Mouse (Mus musculus) thymus, postnatal 0 days (tissue): ENCODE data around the gene Canx. TPM values are rescaled to one million over a fixed set of nuclear protein-coding genes. Genes with fewer than 3 reads are reported as not detected.

Source experiments
- DNase-seq: peaks from one replicate; pipeline ENCODE4 v3.0.0-alpha.2; 2015; ENCODE audit warnings: low spot score
- microRNA counts: library from miRNA; unstranded; fragments of <30 nt; microRNA quantifications from one replicate; lab custom pipeline; 2015
- microRNA-seq: library from miRNA; unstranded; fragments of <30 nt; microRNA quantifications from one replicate; pipeline ENCODE4, GENCODE M21; 2016; ENCODE audit warnings: borderline number of aligned reads
- polyA plus RNA-seq: library from polyadenylated mRNA; unstranded; fragments of >200 nt; fragmentation: Nextera tagmentation; extraction: Ambion mirVana; gene quantifications from 2 replicates; pipeline ENCODE4 v1.2.1, GENCODE M21; 2015

The Canx gene
- polyA plus RNA-seq, 1 experiment from 2014 or later, result 196 TPM

DNA sequence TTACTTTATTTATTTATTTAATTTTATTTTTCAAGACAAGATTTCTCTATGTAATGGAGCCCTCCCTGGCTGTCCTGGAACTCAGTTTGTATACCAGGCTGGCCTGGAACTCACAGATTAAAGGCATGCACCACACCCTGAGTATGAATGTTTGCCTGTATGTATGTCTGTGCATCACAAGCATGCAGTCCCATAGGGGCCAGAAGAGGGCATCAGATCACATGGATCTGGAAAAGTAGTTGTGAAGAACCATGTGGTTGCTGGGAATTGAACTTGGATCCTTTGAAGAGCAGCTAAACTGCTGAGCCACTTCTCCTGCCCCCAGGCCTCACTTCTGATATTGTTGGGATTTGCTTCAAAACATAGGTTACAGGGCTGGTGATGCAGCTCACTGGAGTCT is 48.4 kb downstream of the Canx start:
- DNase-seq, result no peak

DNA sequence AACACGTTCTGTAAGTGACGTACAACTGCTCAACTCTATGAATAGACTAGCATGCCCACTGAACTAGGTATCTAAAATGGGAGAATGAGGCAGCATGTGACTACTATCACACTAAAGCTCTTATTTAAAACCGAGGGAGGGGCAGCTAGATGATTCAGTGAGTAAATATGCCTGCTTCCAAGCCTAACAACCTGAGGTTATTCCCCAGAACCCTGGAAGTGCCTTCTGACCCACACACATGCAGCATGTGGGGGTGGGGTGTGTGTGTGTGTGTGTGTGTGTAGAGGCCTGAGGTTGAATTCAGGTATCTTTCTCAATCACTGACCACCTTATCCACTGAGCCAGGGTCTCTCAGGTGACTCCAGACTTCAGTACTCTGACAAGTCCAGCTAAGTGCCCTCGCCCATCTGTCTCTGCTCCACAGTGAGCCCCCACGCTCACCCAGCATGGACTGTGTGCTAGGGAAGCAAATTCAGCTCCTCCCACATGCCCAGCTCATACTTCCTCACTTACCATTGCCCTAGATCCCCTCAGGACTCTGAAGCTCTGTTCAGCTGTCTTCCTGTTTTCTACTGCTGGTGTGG is 49.8 kb downstream of the Canx start:
- no peak for DNase-seq

DNA sequence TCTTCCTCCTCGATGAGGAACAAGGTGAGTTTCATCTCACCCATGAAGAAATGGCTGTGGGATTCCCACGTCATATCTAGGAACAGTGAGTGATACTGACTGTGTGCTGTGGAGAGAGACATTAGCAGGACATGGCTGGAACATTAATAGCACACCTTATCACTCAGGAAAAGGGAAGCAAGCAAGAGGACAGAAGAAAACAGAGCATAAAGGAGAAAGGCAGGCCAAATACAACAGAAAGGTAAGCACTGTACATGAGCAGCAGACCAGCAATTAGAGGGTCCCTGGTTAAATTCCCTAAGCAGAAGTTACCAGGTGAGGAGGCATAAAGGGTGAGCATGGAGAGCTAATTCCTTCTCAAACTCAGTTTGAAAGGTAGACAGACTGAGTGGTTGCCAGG is 50.4 kb downstream of the Canx start:
- no peak for DNase-seq

DNA sequence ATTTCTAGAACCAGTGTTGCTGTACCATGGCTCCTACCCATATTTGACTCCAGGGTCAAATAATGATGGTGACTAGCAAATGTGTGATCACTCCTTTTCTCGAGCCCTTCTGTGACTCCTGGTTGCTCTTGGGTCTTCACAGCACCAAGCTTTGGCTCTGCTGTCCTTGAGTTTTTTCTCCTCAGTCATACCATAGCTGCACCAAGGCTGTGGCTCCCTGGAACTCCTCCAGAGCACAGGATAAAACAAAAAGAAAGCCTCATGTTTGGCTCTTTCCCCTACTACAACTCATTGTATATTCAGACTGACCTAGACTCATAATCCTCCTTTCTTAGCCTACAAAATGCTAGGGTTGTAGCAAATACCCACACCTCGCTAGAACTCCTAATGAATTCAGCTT is 52.7 kb downstream of the Canx start:
- DNase-seq, result no peak

DNA sequence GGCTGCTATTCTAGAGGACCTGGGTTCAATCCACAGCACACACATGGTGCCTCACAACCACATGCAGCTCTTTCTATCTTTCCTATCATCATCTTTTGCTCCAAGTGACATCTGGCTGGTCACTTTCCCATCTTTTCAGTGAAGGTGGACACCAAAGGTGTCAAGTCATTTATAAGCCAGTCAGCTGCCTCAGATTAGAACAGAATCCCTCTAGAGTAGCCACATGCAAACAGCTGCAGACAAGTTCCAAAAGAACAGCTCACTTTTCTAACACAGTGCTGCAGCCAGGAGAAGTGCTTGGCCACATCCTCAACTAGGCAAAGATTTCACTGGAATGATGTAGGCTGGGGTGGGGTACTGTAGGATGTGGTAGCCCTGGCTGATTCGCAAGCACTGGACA is 55.6 kb downstream of the Canx start:
- DNase-seq, result no peak

DNA sequence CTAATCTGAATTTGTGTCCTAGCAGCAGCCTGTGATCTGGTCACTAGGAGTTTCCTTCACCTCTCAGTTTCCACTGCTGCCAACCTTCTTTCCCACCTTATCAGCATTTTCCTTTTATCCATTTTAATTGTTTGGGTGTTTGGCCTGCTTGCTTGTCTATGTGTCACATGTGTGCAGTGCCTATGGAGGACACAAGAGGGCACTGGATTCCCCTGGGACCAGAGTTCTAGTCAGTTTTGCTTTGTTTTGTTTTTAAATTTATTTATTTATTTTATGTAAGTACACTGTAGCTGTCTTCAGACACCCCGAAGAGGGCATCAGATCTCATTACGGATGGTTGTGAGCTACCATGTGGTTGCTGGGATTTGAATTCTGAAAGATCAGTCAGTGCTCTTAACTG is 56.3 kb downstream of the Canx start:
- peak; percentile 35 for DNase-seq

DNA sequence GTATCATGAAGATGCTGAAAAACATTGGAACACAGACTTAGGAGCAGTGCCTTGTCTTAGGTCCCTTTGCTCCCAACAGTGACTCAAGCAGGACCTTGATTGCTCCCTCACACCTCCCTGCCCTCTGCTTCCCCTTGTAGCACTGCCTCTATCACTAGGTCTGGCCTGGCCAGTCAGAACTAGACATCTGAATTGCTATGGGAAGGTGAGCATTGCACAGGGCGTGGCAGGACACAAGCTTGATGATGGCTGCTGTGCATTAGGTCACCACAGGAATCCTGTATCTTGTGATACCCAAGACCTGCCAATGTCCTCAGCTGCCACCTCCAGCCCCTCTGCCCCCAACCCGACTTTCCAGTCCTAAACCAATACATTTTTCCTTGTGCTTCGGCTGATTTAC is 58.5 kb downstream of the Canx start:
- DNase-seq, result no peak

DNA sequence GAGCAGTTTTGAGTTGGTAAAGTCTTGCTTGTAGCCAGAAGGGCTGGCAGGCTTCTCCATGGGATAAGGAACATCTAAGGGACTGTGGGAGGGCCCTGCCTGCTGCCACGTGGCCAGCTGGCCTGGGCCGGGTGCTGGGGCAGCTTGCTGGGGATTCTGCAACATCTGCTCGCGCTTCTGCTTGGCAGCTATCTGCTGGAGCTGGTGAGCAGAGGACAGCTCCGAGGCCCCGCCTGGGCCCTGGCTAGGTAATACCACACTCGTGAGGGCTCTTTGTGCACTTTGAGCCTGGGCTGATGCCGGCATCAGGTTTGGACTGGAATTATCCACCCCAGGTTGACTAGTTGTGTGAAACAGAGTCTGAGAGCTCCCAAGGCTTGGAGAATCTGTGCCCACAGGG is 59.5 kb downstream of the Canx start:
- no peak for DNase-seq

DNA sequence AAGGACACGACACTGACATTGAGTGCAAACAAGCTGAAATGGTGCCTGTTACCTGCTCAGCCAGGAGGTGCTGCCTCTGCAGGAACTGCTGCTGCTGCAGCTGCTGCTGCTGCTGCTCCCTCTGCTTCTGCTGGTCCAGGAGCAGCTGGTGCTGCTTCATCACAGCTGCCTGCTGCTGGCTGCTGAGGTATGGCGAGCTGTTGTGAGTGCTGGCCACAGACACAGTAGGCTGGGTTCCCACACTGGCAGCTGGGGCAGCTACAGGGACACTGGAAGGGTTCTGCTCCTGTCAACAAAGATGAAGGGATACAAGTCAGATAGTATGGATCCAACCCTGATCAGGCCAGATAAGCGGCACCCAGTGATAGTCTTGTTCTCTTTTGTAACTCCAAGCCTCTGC is 62.3 kb downstream of the Canx start:
- DNase-seq, result no peak

DNA sequence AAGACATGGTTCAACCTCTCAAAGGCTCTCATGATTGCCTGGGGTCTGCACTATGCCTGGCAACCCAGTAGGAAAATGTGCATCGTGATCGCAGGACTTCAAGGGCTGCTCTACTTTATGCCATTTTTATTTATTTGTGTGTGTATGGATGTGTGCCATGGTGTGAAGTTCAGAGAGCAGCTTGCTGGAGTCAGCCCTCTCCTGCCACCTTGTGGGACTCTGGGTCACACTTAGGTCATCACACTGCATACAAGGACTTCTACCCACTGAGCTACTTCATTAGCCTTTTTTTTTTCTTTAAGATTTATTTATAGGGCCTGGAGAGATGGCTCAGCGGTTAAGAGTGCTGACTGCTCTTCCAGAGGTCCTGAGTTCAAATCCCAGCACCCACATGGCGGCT is 63.5 kb downstream of the Canx start:
- DNase-seq, result no peak

DNA sequence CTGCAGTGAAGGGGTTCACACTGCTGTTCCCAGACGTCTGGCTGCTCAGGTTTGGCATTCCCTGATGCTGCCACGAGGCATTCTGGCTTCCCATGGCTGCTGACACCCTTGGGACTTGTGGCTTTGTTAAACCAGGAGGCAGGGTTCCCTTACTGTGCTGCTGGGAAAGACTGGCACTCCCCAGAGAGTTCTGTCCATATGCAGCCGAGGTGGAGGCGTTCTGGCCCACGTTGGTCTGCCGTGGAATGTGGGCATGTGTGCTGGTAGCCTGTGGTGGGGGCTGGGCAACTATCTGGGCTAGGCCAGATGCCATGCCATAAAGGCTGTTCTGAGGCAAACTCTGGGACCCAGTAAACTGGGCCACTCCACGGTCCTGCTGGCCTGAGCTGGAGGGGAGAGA is 67.2 kb downstream of the Canx start:
- no peak for DNase-seq

DNA sequence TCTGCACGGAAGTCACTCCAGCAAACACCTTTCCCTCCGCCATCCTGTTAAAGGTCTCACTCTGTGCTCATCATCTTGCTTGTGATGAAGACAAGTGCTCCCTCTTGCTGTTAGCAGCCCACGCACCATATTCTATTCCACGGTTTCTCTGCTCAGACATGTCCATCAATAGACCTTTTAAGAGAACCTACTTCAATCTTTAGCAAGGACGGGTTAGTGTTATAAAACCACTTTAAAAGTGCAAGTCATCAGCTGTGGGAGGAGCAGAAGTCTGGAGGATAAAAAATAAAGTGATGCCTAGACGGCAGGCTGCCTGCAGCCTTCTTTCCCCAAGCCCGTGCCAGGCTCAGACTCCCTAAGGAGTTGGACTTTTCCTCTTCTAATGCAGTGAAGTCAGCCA is 68.9 kb downstream of the Canx start:
- no peak for DNase-seq

DNA sequence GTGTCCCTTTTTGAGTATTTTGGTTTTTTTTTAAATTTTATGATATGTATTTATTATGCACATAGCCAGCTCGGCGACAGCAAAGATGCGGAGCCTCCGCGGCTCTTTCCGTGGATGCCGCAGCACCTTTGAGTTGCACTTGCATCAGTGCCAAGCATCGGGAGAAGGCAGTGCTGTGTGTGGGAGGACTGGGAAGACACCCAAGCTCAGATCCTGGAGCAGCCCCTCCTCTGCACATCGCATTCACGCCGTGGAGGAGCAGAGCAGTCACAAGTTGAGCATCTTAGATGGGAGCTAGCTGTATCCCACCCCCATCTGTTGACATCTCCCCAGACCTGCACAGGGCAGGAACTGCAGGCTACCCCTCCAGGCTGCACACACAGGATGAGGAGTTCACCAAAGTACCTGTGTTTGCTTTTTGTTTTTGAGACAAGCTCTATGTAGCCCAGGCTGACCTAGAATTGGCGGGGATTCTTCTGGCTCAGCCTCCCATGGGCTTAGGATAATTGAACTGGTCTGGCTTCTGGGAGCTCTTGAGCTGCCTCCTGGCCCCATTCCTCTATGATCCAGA is 71.4 kb downstream of the Canx start:
- no peak for DNase-seq

DNA sequence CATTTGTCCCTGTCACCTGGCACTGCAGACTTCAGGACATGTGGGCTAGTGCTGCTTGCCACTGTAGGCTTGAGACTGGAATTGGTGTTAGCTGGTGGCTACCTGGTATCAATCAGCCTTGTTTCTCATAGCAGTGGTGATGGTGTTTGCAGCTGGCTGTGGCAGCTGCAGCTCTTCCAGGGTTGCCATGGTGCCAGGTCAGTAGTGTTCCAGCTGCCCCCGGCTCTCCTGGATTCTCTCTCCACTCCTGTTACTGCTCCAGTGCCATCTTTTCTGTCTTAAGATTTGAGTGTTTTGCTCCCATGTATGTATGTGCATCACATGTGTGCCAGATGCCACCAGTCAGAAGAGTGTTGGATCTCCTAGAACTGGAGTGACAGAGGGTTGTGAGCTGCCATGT is 72.1 kb downstream of the Canx start:
- DNase-seq, result no peak

DNA sequence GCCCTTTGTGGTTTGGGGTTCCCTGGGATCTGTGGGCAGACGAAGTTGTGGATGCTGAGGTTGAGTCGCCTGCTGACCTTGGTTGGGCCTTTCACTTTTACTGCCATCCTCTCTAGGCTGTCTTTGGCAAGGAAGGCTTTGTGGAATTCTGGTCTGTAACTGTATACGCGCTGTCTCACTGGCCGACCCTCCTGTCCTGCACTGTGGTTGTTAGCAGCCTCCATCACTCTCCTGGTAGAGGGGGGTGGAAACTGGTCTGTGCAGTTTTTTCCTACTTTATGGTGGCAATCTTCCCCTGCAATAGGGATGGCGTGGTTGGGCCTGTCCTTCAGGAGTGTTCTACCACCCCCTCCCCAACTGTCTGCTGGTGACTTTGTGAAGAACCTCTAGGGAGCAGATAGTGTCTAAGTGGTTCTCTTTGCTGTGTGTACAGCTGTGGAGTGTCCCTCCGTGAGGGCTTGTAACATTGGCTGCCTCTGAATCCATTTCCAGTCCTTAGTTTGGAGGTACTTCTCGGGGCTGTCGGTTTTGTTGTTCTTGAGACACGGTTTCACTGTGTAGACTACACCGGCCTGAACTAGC is 72.7 kb downstream of the Canx start:
- DNase-seq, result no peak

DNA sequence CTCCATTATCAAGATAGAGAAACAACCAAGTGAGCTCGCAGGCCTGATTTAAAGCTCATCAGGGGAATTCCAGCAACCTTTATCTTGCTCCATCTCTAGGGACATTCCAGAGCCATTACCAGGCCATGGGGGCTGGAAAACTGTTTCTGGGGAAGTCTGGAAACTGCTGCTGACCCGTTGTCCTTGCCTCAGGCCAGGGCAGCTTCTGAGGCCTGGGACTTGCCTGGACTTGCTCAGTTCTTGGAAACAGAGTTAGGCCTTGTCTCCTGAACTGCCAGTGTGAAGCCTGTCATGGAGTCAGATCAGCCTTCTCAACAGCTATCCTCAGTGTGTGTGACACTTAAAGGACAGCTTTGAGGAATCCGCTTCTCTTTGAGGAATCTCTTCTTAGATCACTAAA is 73.3 kb downstream of the Canx start:
- no peak for DNase-seq

DNA sequence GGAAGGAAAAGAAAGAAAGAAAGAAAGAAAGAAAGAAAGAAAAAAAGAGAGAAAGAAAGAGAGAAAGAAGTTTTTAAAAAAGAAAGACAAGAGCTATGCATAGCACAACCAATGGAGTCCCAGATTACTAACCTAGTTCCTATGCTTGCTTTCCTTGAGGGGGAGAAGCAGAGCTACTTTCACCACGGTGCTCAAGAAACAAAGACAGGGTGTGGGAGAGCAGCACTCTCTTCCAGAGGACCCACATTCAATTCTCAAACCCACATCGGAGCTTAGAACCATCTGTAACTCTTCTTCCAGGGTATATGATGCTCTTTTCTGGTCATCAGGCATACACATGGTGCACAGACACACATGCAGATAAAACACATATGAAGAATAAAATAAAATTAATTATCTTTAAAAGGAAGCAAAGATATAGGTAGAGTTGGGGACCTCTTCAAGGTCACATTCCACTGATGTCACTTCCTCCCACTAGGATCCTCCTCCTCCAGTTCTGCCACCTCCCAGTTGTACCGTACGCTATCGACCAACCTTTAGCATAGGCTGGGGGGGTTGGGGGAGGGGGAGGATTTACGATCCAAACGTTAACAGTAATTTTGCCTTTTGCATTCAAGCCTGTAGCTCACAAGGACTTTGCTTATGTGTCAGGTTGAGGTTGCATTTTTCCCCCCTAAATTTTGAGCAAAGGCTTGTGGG is 76.9 kb downstream of the Canx start:
- DNase-seq, result no peak

DNA sequence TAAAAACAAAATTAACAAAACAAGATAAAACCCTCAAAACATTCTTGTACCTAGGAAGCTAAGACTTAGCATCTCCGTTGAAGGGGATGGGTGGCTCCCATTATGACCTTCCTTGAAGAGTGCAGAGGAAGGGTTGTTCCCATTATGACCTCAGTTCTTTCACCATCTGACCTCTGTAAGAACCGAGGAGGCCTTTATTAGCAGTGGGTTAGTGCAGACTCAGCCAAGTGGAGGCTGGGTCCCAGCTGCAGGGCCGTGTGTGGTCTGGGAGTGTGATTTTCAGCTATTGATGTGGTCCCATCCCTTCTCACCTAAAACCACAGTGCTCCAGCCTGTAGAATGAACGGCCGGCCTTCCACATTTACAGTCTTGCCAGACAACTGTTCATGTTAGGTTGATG is 80.2 kb downstream of the Canx start:
- no peak for DNase-seq

MicroRNA genes within 50 kb of the gene (microRNA counts, 519-probe panel; counts per million panel counts)
- 4,743 counts per million, percentile 82 among the panel's probes with 10 or more counts for microRNA mmu-miR-804 (lab: Ali Mortazavi, UCI)

Small RNA genes lying within 50 kb of the gene (microRNA-seq; reads per million reads assigned to microRNA genes)
- gene Mir804, result not detected

Other genes starting within 250 kb of the Canx start
- 25.5 and 27.7 TPM in 2 replicates for gene Tbc1d9b, start 194.3 kb downstream of the Canx start, polyA plus RNA-seq
- gene Mrnip, start 151.2 kb downstream of the Canx start, polyA plus RNA-seq, result 13.1 and 15.3 TPM in 2 replicates
- 233 and 246 TPM in 2 replicates for gene Sqstm1, start 114.8 kb downstream of the Canx start, polyA plus RNA-seq
- gene Mgat4b, start 114.8 kb downstream of the Canx start, polyA plus RNA-seq, result 8.6 and 11.8 TPM in 2 replicates
- 3.5 and 3.7 TPM in 2 replicates for gene Ltc4s, start 87.1 kb downstream of the Canx start, polyA plus RNA-seq
- gene Maml1, start 33.4 kb downstream of the Canx start, polyA plus RNA-seq, result 4.7 and 5.3 TPM in 2 replicates
- gene Cby3, start 28.8 kb upstream of the Canx start, polyA plus RNA-seq, result not detected in 2 replicates
- 350 and 356 TPM in 2 replicates for gene Hnrnph1, start 51.3 kb upstream of the Canx start, polyA plus RNA-seq
- gene Rufy1, start 105.5 kb upstream of the Canx start, polyA plus RNA-seq, result 13.0 and 13.6 TPM in 2 replicates